Mouse (Mus musculus) CH12.LX (cell line): ENCODE data around the gene Neurod2. TPM values are rescaled to one million over a fixed set of nuclear protein-coding genes. Genes with fewer than 3 reads are reported as not detected.

Source experiments
- DNase-seq: peaks from one replicate; pipeline ENCODE4 v3.0.0-alpha.2; 2013; ENCODE audit errors: extremely low read depth
- H3K27ac ChIP-seq: 2 replicates; pipeline ENCODE4 v1.5.1; 2012; ENCODE audit warnings: low read depth, mild to moderate bottlenecking, control low read depth, moderate library complexity; ENCODE audit not compliant: insufficient read depth
- H3K27me3 ChIP-seq: replicated peaks from 2 replicates; pipeline ENCODE3; 2012; ENCODE audit warnings: inconsistent platforms
- H3K36me3 ChIP-seq, 2 experiments: replicated peaks in 1 of 2; 2 replicates each; pipeline versions ENCODE3 to v1.6.1; 2012; ENCODE audit warnings: inconsistent platforms in 1 of 2, low read length in 1 of 2, mild to moderate bottlenecking in 1 of 2, mixed read lengths in 1 of 2, moderate library complexity in 1 of 2; ENCODE audit not compliant: control insufficient read depth in 1 of 2, insufficient read depth in 1 of 2
- H3K4me1 ChIP-seq, 2 experiments: 2 replicates each; pipeline ENCODE4 v1.6.1; 2012; ENCODE audit warnings: inconsistent platforms in 1 of 2, moderate library complexity in 1 of 2; ENCODE audit not compliant: insufficient read depth in 2 of 2, control insufficient read depth in 1 of 2
- H3K4me2 ChIP-seq: 2 replicates; pipeline ENCODE4 v1.6.1; 2012; ENCODE audit warnings: low read depth, mild to moderate bottlenecking, control low read depth; ENCODE audit not compliant: poor library complexity, insufficient read depth, severe bottlenecking
- H3K4me3 ChIP-seq, 3 experiments: fragments of 150-350 bp in 1 of 3; sonication (generic) in 1 of 3; replicated peaks in 1 of 3; 2 replicates each; pipeline versions ENCODE3 to v1.5.1; 2011 to 2012; ENCODE audit warnings: low read depth in 2 of 3, low read length in 2 of 3, mild to moderate bottlenecking in 2 of 3, moderate library complexity in 2 of 3, control low read depth in 1 of 3, improper control_type of control experiment in 1 of 3, inconsistent platforms in 1 of 3, mixed read lengths in 1 of 3; ENCODE audit not compliant: poor library complexity in 1 of 3
- H3K79me2 ChIP-seq: replicated peaks from 2 replicates; pipeline ENCODE4 v1.6.1; 2012; ENCODE audit warnings: mild to moderate bottlenecking, moderate library complexity; ENCODE audit not compliant: control insufficient read depth, poor library complexity, insufficient read depth, severe bottlenecking; ENCODE audit errors: extremely low read depth
- H3K9ac ChIP-seq: 2 replicates; pipeline ENCODE4 v1.6.1; 2012; ENCODE audit warnings: low read depth, mild to moderate bottlenecking, control low read depth, moderate library complexity; ENCODE audit not compliant: insufficient read depth
- H3K9me3 ChIP-seq: replicated peaks from 2 replicates; pipeline ENCODE3; 2012; ENCODE audit warnings: low read length, inconsistent platforms, mixed read lengths
- BHLHE40 ChIP-seq: IDR thresholded peaks from 2 replicates; pipeline ENCODE4 v1.6.1; 2011; ENCODE audit warnings: mild to moderate bottlenecking, low read depth, low read length, improper control_type of control experiment
- CHD1 ChIP-seq: IDR thresholded peaks from 2 replicates; pipeline ENCODE4 v1.6.1; 2012; ENCODE audit warnings: low read depth, low read length, improper control_type of control experiment, inconsistent platforms
- CTCF ChIP-seq, 2 experiments: IDR thresholded peaks in 1 of 2; conservative IDR thresholded peaks in 1 of 2; 2 replicates each; pipeline ENCODE4 v1.5.1; 2011 to 2012; ENCODE audit warnings: low read depth in 2 of 2, low read length in 2 of 2, improper control_type of control experiment in 1 of 2, inconsistent platforms in 1 of 2, mild to moderate bottlenecking in 1 of 2, moderate library complexity in 1 of 2
- ELF1 ChIP-seq: IDR thresholded peaks from 2 replicates; pipeline ENCODE4 v1.6.1; 2014; ENCODE audit warnings: low read depth, mild to moderate bottlenecking, inconsistent platforms, low read length, improper control_type of control experiment
- EP300 ChIP-seq: IDR thresholded peaks from 2 replicates; pipeline ENCODE4 v1.6.1; 2011; ENCODE audit warnings: low read length, improper control_type of control experiment
- ETS1 ChIP-seq: conservative IDR thresholded peaks from 2 replicates; pipeline ENCODE4 v1.6.1; 2012; ENCODE audit warnings: low read depth, mild to moderate bottlenecking, inconsistent platforms, low read length, improper control_type of control experiment, moderate library complexity
- GABPA ChIP-seq: IDR thresholded peaks from 2 replicates; pipeline ENCODE4 v1.6.1; 2012; ENCODE audit warnings: low read depth, low read length, improper control_type of control experiment, inconsistent platforms; ENCODE audit not compliant: insufficient replicate concordance
- KAT2A ChIP-seq: IDR thresholded peaks from 2 replicates; pipeline ENCODE4 v1.6.1; 2012; ENCODE audit warnings: low read length, improper control_type of control experiment, inconsistent platforms; ENCODE audit not compliant: insufficient replicate concordance
- MEF2A ChIP-seq: IDR thresholded peaks from 2 replicates; pipeline ENCODE4 v1.6.1; 2014; ENCODE audit warnings: low read depth, mild to moderate bottlenecking, inconsistent platforms, low read length, improper control_type of control experiment, borderline replicate concordance
- MXI1 ChIP-seq: IDR thresholded peaks from 2 replicates; pipeline ENCODE4 v1.6.1; 2011; ENCODE audit warnings: mild to moderate bottlenecking, low read depth, low read length, improper control_type of control experiment
- NELFE ChIP-seq: IDR thresholded peaks from 2 replicates; pipeline ENCODE4 v1.6.1; 2011; ENCODE audit warnings: low read depth, low read length, improper control_type of control experiment
- NRF1 ChIP-seq: IDR thresholded peaks from 2 replicates; pipeline ENCODE4 v1.6.1; 2014; ENCODE audit warnings: low read depth, mild to moderate bottlenecking, inconsistent platforms, low read length, improper control_type of control experiment, moderate library complexity
- PAX5 ChIP-seq: IDR thresholded peaks from 2 replicates; pipeline ENCODE4 v1.6.1; 2012; ENCODE audit warnings: low read length, inconsistent platforms, mixed read lengths
- POLR2A ChIP-seq: IDR thresholded peaks from 2 replicates; pipeline ENCODE4 v1.6.1; 2011; ENCODE audit warnings: low read depth, mild to moderate bottlenecking, improper control_type of control experiment, low read length
- RCOR1 ChIP-seq: conservative IDR thresholded peaks from 2 replicates; pipeline ENCODE4 v1.6.1; 2012; ENCODE audit warnings: low read depth, mild to moderate bottlenecking, inconsistent platforms, low read length, improper control_type of control experiment
- TBP ChIP-seq: conservative IDR thresholded peaks from 2 replicates; pipeline ENCODE4 v1.6.1; 2011; ENCODE audit warnings: low read depth, low read length, improper control_type of control experiment
- TCF12 ChIP-seq: IDR thresholded peaks from 2 replicates; pipeline ENCODE4 v1.6.1; 2014; ENCODE audit warnings: low read depth, mild to moderate bottlenecking, inconsistent platforms, low read length, improper control_type of control experiment
- UBTF ChIP-seq: IDR thresholded peaks from 2 replicates; pipeline ENCODE4 v1.6.1; 2012; ENCODE audit warnings: low read depth, mild to moderate bottlenecking, inconsistent platforms, low read length, improper control_type of control experiment, moderate library complexity
- USF2 ChIP-seq: conservative IDR thresholded peaks from 2 replicates; pipeline ENCODE4 v1.6.1; 2011; ENCODE audit warnings: low read depth, low read length, improper control_type of control experiment
- ZC3H11A ChIP-seq: IDR thresholded peaks from 2 replicates; pipeline ENCODE4 v1.6.1; 2012; ENCODE audit warnings: low read depth, mild to moderate bottlenecking, inconsistent platforms, low read length, improper control_type of control experiment
- ZKSCAN1 ChIP-seq: IDR thresholded peaks from 2 replicates; pipeline ENCODE4 v1.6.1; 2012; ENCODE audit warnings: low read depth, inconsistent platforms, low read length, improper control_type of control experiment, borderline replicate concordance
- ZMIZ1 ChIP-seq: IDR thresholded peaks from 2 replicates; pipeline ENCODE4 v1.6.1; 2012; ENCODE audit warnings: low read depth, mild to moderate bottlenecking, inconsistent platforms, low read length, improper control_type of control experiment
- ZNF384 ChIP-seq: IDR thresholded peaks from 2 replicates; pipeline ENCODE4 v1.6.1; 2012; ENCODE audit warnings: low read depth, low read length, improper control_type of control experiment, inconsistent platforms
- dilution Hi-C: fragments of 300-500 bp; cut with MboI; formaldehyde crosslinking; loops from 2 replicates; pipeline ENCODE4 v1.14.3; 2020; ENCODE audit warnings: low sequenced_read_pairs; ENCODE audit not compliant: extremely low pct_unique_long_range_greater_than_20kb, extremely low pct_ligation_motif_present
- in situ Hi-C: fragments of 300-500 bp; cut with MboI; formaldehyde crosslinking; loops from 3 replicates; pipeline ENCODE4 v1.14.3; 2019; ENCODE audit warnings: low sequenced_read_pairs, low pct_ligation_motif_present, low pct_unique_long_range_greater_than_20kb, mixed read lengths
- polyA plus RNA-seq: library from polyadenylated mRNA; unstranded; fragments of >175 nt; gene quantifications from 2 replicates; pipeline ENCODE4 v1.2.1, GENCODE M21; 2012; ENCODE audit warnings: low read depth; ENCODE audit not compliant: insufficient read length
- total RNA-seq, 2 experiments: library from RNA; depleted of rRNA; stranded (reverse); fragments of 300-350 nt in 1 of 2; fragments of >200 nt in 1 of 2; gene quantifications; 2 replicates each; pipeline ENCODE4 v1.2.3; 2012 to 2014

Gene Neurod2
- total and polyA plus RNA-seq, 3 experiments = not detected

DNA sequence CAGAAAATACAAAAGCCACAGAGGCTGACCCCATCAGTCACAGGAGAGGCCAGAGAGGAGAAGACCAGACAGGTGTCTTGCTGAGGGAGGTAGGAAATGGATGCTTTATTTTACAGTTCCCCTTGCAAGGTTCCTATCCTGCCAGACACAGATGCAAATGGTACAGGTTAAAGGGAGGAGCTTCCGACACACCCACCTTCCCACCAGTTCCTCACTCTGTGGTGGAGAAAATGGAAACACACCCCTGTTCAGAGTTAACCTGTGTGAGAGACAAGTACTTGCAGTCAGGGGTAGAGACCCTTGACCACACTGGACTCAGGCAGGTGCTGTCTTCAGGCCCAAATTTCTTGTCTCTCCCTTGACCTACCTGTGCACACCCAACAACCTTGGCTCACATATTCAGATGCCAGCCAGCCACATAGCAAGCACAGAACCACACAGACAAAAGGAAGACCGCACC lies 1.3 kb upstream of the Neurod2 start:
- Histone ChIP-seq H3K9me3 (peaks cover 26% of the 10 kb centered on the region), H3K4me2 (no peak overlapping the region), H3K4me3 (no peak overlapping the region), H3K9ac (no peak overlapping the region), H3K79me2 (no peaks in the 10 kb centered on the region), H3K4me1 (peaks cover 14 to 17% of the 10 kb centered on the region in 2 experiments; a peak in 3 of 4 replicates), H3K27ac (no peak overlapping the region), H3K27me3 (peaks cover 80% of the 10 kb centered on the region), H3K36me3 (no peaks in the 10 kb centered on the region)
- DNase-seq = no peak
- in situ Hi-C loops (loop anchor here (25.0 kb wide), 1 partner anchor 307 kb away; the partner anchor contains the start of genes Gm12355, Gsdma2 and Gsdma3), dilution Hi-C loops (no loop called here)
- TF ChIP-seq EP300 = no peak
- TF ChIP-seq BHLHE40 = no peak
- no peak for TF ChIP-seq UBTF
- no peak for TF ChIP-seq ETS1
- no peak for TF ChIP-seq ZC3H11A
- no peak for TF ChIP-seq POLR2A
- no peak for TF ChIP-seq MXI1
- TF ChIP-seq PAX5 = no peak
- TF ChIP-seq GABPA = no peak
- no peak for TF ChIP-seq NRF1
- TF ChIP-seq TBP = no peak
- TF ChIP-seq TCF12 = no peak
- TF ChIP-seq USF2 = no peak
- no peak for TF ChIP-seq MEF2A
- no peak for TF ChIP-seq RCOR1

DNA sequence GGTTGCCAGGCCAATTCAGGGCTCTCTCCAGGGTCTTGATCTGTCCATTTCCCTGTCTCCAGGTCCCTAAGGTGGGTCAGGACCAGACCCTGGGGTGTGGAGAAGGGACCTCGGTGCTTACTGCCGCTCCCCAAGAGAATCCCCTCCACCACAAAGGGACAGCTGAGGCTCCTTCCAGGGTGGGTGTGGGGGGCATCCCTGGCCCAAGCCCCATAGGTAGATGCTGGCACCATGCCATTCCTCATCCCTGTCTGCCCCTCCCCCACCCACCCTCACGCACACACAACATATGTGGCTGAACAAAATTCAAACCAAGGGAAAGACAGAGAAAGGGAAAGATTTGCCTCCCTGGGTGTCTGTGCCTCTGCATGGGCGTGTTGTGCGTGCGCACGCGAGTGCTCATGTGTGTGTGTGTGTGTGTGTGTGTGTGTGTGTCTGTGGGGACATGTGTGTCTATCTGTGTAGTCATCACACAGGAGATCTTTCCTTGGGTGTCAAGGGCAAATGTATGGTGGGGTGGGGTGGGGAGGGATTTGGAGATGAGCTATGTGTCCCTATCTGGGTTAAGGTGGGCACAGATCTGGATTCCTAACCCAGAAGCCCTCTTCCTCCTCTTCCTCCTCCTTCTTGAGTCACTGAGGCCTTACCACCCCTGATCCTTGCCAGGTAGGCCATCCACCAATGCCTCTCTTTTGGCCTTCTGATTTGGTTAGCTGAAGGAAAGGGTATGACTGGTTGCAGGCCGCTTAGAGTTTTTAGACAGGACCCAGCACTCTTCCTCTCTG lies 704 bp upstream of the Neurod2 start:
- Histone ChIP-seq H3K9ac (no peak overlapping the region), H3K4me2 (no peak overlapping the region), H3K4me1 (peaks cover 12 to 14% of the 10 kb centered on the region in 2 experiments; a peak in 3 of 4 replicates), H3K36me3 (no peaks in the 10 kb centered on the region), H3K79me2 (no peaks in the 10 kb centered on the region), H3K27me3 (peaks cover 80% of the 10 kb centered on the region), H3K4me3 (no peak overlapping the region), H3K27ac (no peak overlapping the region), H3K9me3 (peaks cover 26% of the 10 kb centered on the region)
- dilution Hi-C loops = no loop called here
- in situ Hi-C loops = loop anchor here (25.0 kb wide), 1 partner anchor 307 kb away; the partner anchor contains the start of genes Gm12355, Gsdma2 and Gsdma3
- no peak for DNase-seq
- TF ChIP-seq KAT2A (no peak), ZNF384 (no peak), ZKSCAN1 (no peak), EP300 (no peak), CTCF (conservative IDR thresholded peaks at IDR 0.05 in 1 of 2, IDR thresholded peaks at IDR 0.05 in 1 of 2; ENCODE audit: low read depth in 2 of 2, low read length in 2 of 2) (no peak), ZMIZ1 (no peak), USF2 (no peak), ELF1 (no peak), NELFE (no peak), PAX5 (no peak), BHLHE40 (no peak), CHD1 (no peak)
